Mouse (Mus musculus) gastrocnemius, adult 18-20 months (tissue): Measurements from ENCODE around the gene Fam78a. TPM values are rescaled to one million over a fixed set of nuclear protein-coding genes. Genes with fewer than 3 reads are reported as not detected.
A peak's percentile ranks its signal among the peaks of the same experiment; 100 is the strongest.

Experiments used
- DNase-seq: peaks from one replicate; pipeline ENCODE4 v3.0.0; 2021; ENCODE audit warnings: low spot score
- total RNA-seq, 2 experiments: library from RNA; stranded (reverse); gene quantifications; 2 replicates each; pipeline ENCODE4 v1.2.3; 2021

Gene Fam78a
- total RNA-seq, 2 experiments from 2014 or later = 12.5 to 21.2 TPM

- DNase-seq = no peak
Measured at GRCm38 (mm10) chr2:32103557-32103956, 18.9 kb upstream of the Fam78a start.

GRCm38 (mm10) chr2:32102944-32103343, 18.3 kb upstream of the Fam78a start:
- DNase-seq = no peak

- DNase-seq = no peak
Measured at GRCm38 (mm10) chr2:32096122-32096420, 11.4 kb upstream of the Fam78a start.

- peak; percentile 87 for DNase-seq
Measured at GRCm38 (mm10) chr2:32095351-32096121, 10.9 kb upstream of the Fam78a start, which contains the start of gene Plpp7. Gene Plpp7, plus strand, starts transcription at chr2:32095528.

GRCm38 (mm10) chr2:32094001-32094707, 9.5 kb upstream of the Fam78a start:
- DNase-seq = no peak

GRCm38 (mm10) chr2:32091956-32092355, 7.3 kb upstream of the Fam78a start:
- peak; percentile 85 for DNase-seq

- no peak for DNase-seq
Measured at GRCm38 (mm10) chr2:32090145-32090544, 5.5 kb upstream of the Fam78a start.

- no peak for DNase-seq
Measured at GRCm38 (mm10) chr2:32089606-32090005, 4.9 kb upstream of the Fam78a start.

GRCm38 (mm10) chr2:32088372-32088981, 3.8 kb upstream of the Fam78a start:
- peak; percentile 89 for DNase-seq

- peak; percentile 50 for DNase-seq
Measured at GRCm38 (mm10) chr2:32087606-32088005, 2.9 kb upstream of the Fam78a start.

- DNase-seq = no peak
Measured at GRCm38 (mm10) chr2:32085231-32085630, 574 bp upstream of the Fam78a start.

GRCm38 (mm10) chr2:32084872-32085199, 179 bp upstream of the Fam78a start:
- no peak for DNase-seq

- no peak for DNase-seq
Measured at GRCm38 (mm10) chr2:32083159-32084011, 1.3 kb downstream of the Fam78a start.

GRCm38 (mm10) chr2:32082229-32082628, 2.4 kb downstream of the Fam78a start:
- DNase-seq = no peak

- DNase-seq = no peak
Measured at GRCm38 (mm10) chr2:32081296-32081929, 3.2 kb downstream of the Fam78a start.

GRCm38 (mm10) chr2:32080681-32081080, 4.0 kb downstream of the Fam78a start:
- DNase-seq = no peak

- DNase-seq = no peak
Measured at GRCm38 (mm10) chr2:32079191-32079725, 5.4 kb downstream of the Fam78a start.

- DNase-seq = no peak
Measured at GRCm38 (mm10) chr2:32078522-32078921, 6.1 kb downstream of the Fam78a start.

GRCm38 (mm10) chr2:32077744-32078143, 6.9 kb downstream of the Fam78a start:
- DNase-seq = no peak

- DNase-seq = no peak
Measured at GRCm38 (mm10) chr2:32075368-32075767, 9.3 kb downstream of the Fam78a start.

- no peak for DNase-seq
Measured at GRCm38 (mm10) chr2:32074404-32074803, 10.3 kb downstream of the Fam78a start.
